9 mouse cellular contexts compared by ENCODE assay signal in the genomic region with DNA sequence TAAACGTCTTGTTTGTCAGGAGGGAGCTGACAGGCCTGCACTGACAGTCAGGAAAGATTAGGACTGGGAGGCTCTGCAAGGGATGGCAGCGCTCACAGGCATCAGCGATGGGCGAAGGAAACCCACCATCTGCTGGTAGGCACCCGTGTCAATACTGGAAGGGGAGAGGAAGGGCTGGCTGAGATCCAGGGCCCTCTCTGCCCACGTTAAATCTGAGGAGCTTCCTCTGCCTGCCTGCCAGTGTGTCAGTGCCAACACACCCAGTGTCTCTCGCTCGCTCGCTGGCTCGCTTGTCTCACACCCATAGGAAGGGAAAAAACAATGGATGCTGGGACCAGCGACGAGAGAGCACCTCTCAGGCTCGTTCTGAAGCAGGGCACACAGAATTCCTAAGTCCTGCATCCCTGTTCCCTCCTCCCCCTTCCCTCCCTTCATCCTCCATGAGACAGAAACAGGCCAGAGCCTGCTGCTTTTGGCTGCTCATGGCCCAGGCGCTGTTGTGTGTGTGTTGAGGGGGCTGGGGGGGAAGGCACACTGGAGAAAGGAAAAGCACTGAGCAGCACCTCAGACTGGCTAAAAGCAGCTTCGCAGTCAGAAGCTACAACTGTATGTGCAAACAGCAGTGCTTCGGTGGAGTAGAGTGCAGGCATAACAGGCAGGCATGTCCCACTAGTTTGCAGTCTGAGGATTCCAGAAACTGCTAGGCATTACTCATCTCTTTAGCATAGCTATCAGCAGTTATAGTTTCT. TPM values are rescaled to one million over a fixed set of nuclear protein-coding genes. Genes with fewer than 3 reads are reported as not detected.
A peak's percentile ranks its signal among the peaks of the same experiment; 100 is the strongest.
DNase-seq lines count a peak whose midpoint lies in the region; ATAC-seq lines count a peak whose summit lies in the region.
"Had no signal": no experiment of that assay in that cellular context is flagged by ENCODE, and none has a peak within 500 bp of the region (broad histone marks: within the 10 kb centered on the region; RNA-seq: fewer than 3 reads in every experiment).

No protein-coding gene starts in this region.

- 81% methylated on average over 16 of the region's 16 CpGs for WGBS in hindbrain, embryonic 13.5 days
- WGBS in hindbrain, embryonic 11.5 days: 90% methylated on average over 16 of the region's 16 CpGs
- 47% methylated on average over 16 of the region's 16 CpGs for WGBS in forebrain, embryonic 15.5 days
- 89% methylated on average over 16 of the region's 16 CpGs for WGBS in embryonic facial prominence, embryonic 10.5 days

- DNase-seq in hindbrain, embryonic 11.5 days (ENCODE audit: low spot score): no peak
- DNase-seq in layer of hippocampus, postnatal 25 days (ENCODE audit: extremely low spot score in 1 of 2, low spot score in 1 of 2): peak; percentile 57 to 66
- DNase-seq in right cerebral cortex, adult 2 months (ENCODE audit: low spot score in 2 of 2): peak; percentile 78 to 80
- no peak for DNase-seq in T-cell, adult 2 months (ENCODE audit: low spot score)
- DNase-seq in embryo, embryonic 11 days: no peak
- DNase-seq in embryonic facial prominence, embryonic 10.5 days (ENCODE audit: low spot score): no peak

- H3K27me3 ChIP-seq in hindbrain, embryonic 13.5 days: no peaks in the 10 kb centered on the region
- H3K27me3 ChIP-seq in hindbrain, embryonic 11.5 days (ENCODE audit: control insufficient read depth, insufficient read depth, low read length): no peaks in the 10 kb centered on the region
- H3K27me3 ChIP-seq in forebrain, embryonic 15.5 days: no peaks in the 10 kb centered on the region
- H3K27me3 ChIP-seq in embryonic facial prominence, embryonic 10.5 days (replicated peaks; ENCODE audit: low read depth, poor library complexity, severe bottlenecking): no peaks in the 10 kb centered on the region
- H3K27me3 ChIP-seq: embryonic facial prominence, embryonic 12.5 days had no signal

- no peaks in the 10 kb centered on the region for H3K9me3 ChIP-seq in hindbrain, embryonic 13.5 days
- no peaks in the 10 kb centered on the region for H3K9me3 ChIP-seq in hindbrain, embryonic 11.5 days (ENCODE audit: control insufficient read depth, low read length)
- no peaks in the 10 kb centered on the region for H3K9me3 ChIP-seq in forebrain, embryonic 15.5 days
- H3K9me3 ChIP-seq in embryonic facial prominence, embryonic 10.5 days: no peaks in the 10 kb centered on the region
- H3K9me3 ChIP-seq: embryonic facial prominence, embryonic 12.5 days had no signal

- H3K36me3 ChIP-seq in hindbrain, embryonic 13.5 days: peaks cover 68% of the 10 kb centered on the region
- peaks cover 6% of the 10 kb centered on the region; the same call in 1 of the 2 replicates for H3K36me3 ChIP-seq in hindbrain, embryonic 11.5 days (ENCODE audit: control insufficient read depth, insufficient read depth, low read length)
- H3K36me3 ChIP-seq in forebrain, embryonic 15.5 days: peaks cover 36% of the 10 kb centered on the region
- peaks cover 79% of the 10 kb centered on the region for H3K36me3 ChIP-seq in embryonic facial prominence, embryonic 10.5 days (replicated peaks)

- H3K4me2 ChIP-seq in hindbrain, embryonic 13.5 days: no peak overlapping the region
- no peak overlapping the region for H3K4me2 ChIP-seq in hindbrain, embryonic 11.5 days (replicated peaks; ENCODE audit: low read depth, low read length)
- no peak overlapping the region for H3K4me2 ChIP-seq in forebrain, embryonic 15.5 days (replicated peaks)
- H3K4me2 ChIP-seq: embryonic facial prominence, embryonic 12.5 days had no signal

- H3K9ac ChIP-seq in hindbrain, embryonic 13.5 days: peak overlapping the region; percentile 24; the same call in 1 of the 2 replicates
- H3K9ac ChIP-seq in hindbrain, embryonic 11.5 days (ENCODE audit: low read depth, low read length): no peak overlapping the region
- 0 out of 2 replicates have a peak overlapping the region, but pooled peaks have one; percentile 1 for H3K9ac ChIP-seq in forebrain, embryonic 15.5 days (replicated peaks)
- H3K9ac ChIP-seq: embryonic facial prominence, embryonic 12.5 days had no signal

- peak overlapping the region; percentile 74 for H3K27ac ChIP-seq in hindbrain, embryonic 13.5 days
- H3K27ac ChIP-seq in hindbrain, embryonic 11.5 days (ENCODE audit: low read depth, low read length): no peak overlapping the region
- H3K27ac ChIP-seq in forebrain, embryonic 15.5 days (replicated peaks): peak overlapping the region; percentile 89
- H3K27ac ChIP-seq in embryonic facial prominence, embryonic 10.5 days (replicated peaks): no peak overlapping the region
- H3K27ac ChIP-seq: embryonic facial prominence, embryonic 12.5 days had no signal

- peaks cover 5% of the 10 kb centered on the region for H3K4me1 ChIP-seq in hindbrain, embryonic 13.5 days (replicated peaks)
- no peaks in the 10 kb centered on the region for H3K4me1 ChIP-seq in hindbrain, embryonic 11.5 days (replicated peaks; ENCODE audit: control insufficient read depth, insufficient read depth, low read length)
- H3K4me1 ChIP-seq in forebrain, embryonic 15.5 days: peaks cover 20% of the 10 kb centered on the region
- H3K4me1 ChIP-seq in embryonic facial prominence, embryonic 10.5 days: peaks cover 3% of the 10 kb centered on the region; the same call in 1 of the 2 replicates
- H3K4me1 ChIP-seq: embryonic facial prominence, embryonic 12.5 days had no signal

- peak; percentile 69 for ATAC-seq in hindbrain, embryonic 13.5 days (ENCODE audit: low FRiP score)
- no peak for ATAC-seq in hindbrain, embryonic 11.5 days (ENCODE audit: low FRiP score)
- ATAC-seq in forebrain, embryonic 15.5 days (replicated peaks): peak; percentile 90

- H3K4me3 ChIP-seq in hindbrain, embryonic 13.5 days: no peak overlapping the region
- H3K4me3 ChIP-seq in hindbrain, embryonic 11.5 days (ENCODE audit: low read depth, low read length): no peak overlapping the region
- no peak overlapping the region for H3K4me3 ChIP-seq in forebrain, embryonic 15.5 days
- no peak overlapping the region for H3K4me3 ChIP-seq in embryonic facial prominence, embryonic 10.5 days
- H3K4me3 ChIP-seq: embryonic facial prominence, embryonic 12.5 days had no signal

RNA-seq across cellular contexts. Expression of a gene that starts 27.4 kb away (rescaled TPM):
- 53.0 and 54.6 TPM in 2 replicates for polyA plus RNA-seq in hindbrain, embryonic 13.5 days (2015; fragmentation: Nextera tagmentation; extraction: Ambion mirVana)
- 45.5 and 50.4 TPM in 2 replicates for polyA plus RNA-seq in hindbrain, embryonic 11.5 days (2014; fragmentation: Nextera tagmentation; extraction: Ambion mirVana)
- polyA plus RNA-seq in forebrain, embryonic 15.5 days (2015; fragmentation: Nextera tagmentation; extraction: Ambion mirVana): 50.1 and 52.0 TPM in 2 replicates
- 10 to 100 TPM; 24.3 to 30.2 TPM for total RNA-seq in layer of hippocampus, postnatal 25 days (2021)
- polyA plus RNA-seq in embryonic facial prominence, embryonic 10.5 days (2016; fragmentation: Nextera tagmentation; extraction: Ambion mirVana): 43.8 and 47.1 TPM in 2 replicates

RNA-seq across cellular contexts. Expression of a gene that starts 27.5 kb away (rescaled TPM):
- polyA plus RNA-seq in hindbrain, embryonic 13.5 days (2015; fragmentation: Nextera tagmentation; extraction: Ambion mirVana): 89.0 and 94.0 TPM in 2 replicates
- polyA plus RNA-seq in hindbrain, embryonic 11.5 days (2014; fragmentation: Nextera tagmentation; extraction: Ambion mirVana): 110 TPM in 2 replicates
- 97.5 and 103 TPM in 2 replicates for polyA plus RNA-seq in forebrain, embryonic 15.5 days (2015; fragmentation: Nextera tagmentation; extraction: Ambion mirVana)
- total RNA-seq in layer of hippocampus, postnatal 25 days (2021): 10 to 100 TPM; 40.5 to 42.0 TPM
- polyA plus RNA-seq in embryonic facial prominence, embryonic 10.5 days (2016; fragmentation: Nextera tagmentation; extraction: Ambion mirVana): 82.6 and 93.1 TPM in 2 replicates

RNA-seq across cellular contexts. Expression of a gene that starts 41.5 kb away (rescaled TPM):
- 13.8 and 18.3 TPM in 2 replicates for polyA plus RNA-seq in hindbrain, embryonic 13.5 days (2015; fragmentation: Nextera tagmentation; extraction: Ambion mirVana)
- polyA plus RNA-seq in hindbrain, embryonic 11.5 days (2014; fragmentation: Nextera tagmentation; extraction: Ambion mirVana): 9.8 and 10.1 TPM in 2 replicates
- 22.4 and 24.8 TPM in 2 replicates for polyA plus RNA-seq in forebrain, embryonic 15.5 days (2015; fragmentation: Nextera tagmentation; extraction: Ambion mirVana)
- 10 to 100 TPM; 40.0 to 42.4 TPM for total RNA-seq in layer of hippocampus, postnatal 25 days (2021)
- 9.1 and 9.9 TPM in 2 replicates for polyA plus RNA-seq in embryonic facial prominence, embryonic 10.5 days (2016; fragmentation: Nextera tagmentation; extraction: Ambion mirVana)

Comparison
In these comparisons a context has a peak if more than half of its experiments do, and no peak if none do; other contexts are left out.
1. H3K27ac ChIP-seq: peak in hindbrain, embryonic 13.5 days (single experiment) and forebrain, embryonic 15.5 days (single experiment); none in hindbrain, embryonic 11.5 days (single experiment) and embryonic facial prominence, embryonic 10.5 days (single experiment).
2. DNase-seq: peak in layer of hippocampus, postnatal 25 days (2 of 2) and right cerebral cortex, adult 2 months (2 of 2); none in hindbrain, embryonic 11.5 days (single experiment), T-cell, adult 2 months (single experiment), embryo, embryonic 11 days (single experiment) and embryonic facial prominence, embryonic 10.5 days (single experiment).